Mouse (Mus musculus) ES-E14 (cell line): Measurements from ENCODE around the gene Dlx3. TPM values are rescaled to one million over a fixed set of nuclear protein-coding genes. Genes with fewer than 3 reads are reported as not detected.

Experiments used
- DNase-seq: peaks from one replicate; pipeline ENCODE4 v3.0.0-alpha.2; 2013; ENCODE audit warnings: low read depth, low spot score
- H3K27ac ChIP-seq: 2 replicates; pipeline ENCODE4 v1.5.1; 2012; ENCODE audit warnings: low read depth, mild to moderate bottlenecking, low read length, moderate library complexity, mixed read lengths; ENCODE audit not compliant: poor library complexity, insufficient read depth, severe bottlenecking
- H3K36me3 ChIP-seq: 2 replicates; pipeline ENCODE4 v1.6.1; 2012; ENCODE audit warnings: mild to moderate bottlenecking, low read length, moderate library complexity, mixed read lengths; ENCODE audit not compliant: control insufficient read depth, poor library complexity, insufficient read depth, severe bottlenecking
- H3K4me1 ChIP-seq, 2 experiments: fragments of 150-350 bp in 1 of 2; sonication (generic) in 1 of 2; 2 replicates each; pipeline ENCODE4 v1.6.1; 2012; ENCODE audit warnings: low read length in 2 of 2, mild to moderate bottlenecking in 1 of 2, mixed read lengths in 1 of 2; ENCODE audit not compliant: control insufficient read depth in 2 of 2, insufficient read depth in 2 of 2, poor library complexity in 1 of 2
- H3K4me3 ChIP-seq, 2 experiments: fragments of 150-350 bp in 1 of 2; sonication (generic) in 1 of 2; 2 replicates each; pipeline ENCODE4 v1.5.1; 2012; ENCODE audit warnings: low read length in 2 of 2, low read depth in 1 of 2, mild to moderate bottlenecking in 1 of 2, mixed read lengths in 1 of 2; ENCODE audit not compliant: insufficient read depth in 1 of 2, poor library complexity in 1 of 2, severe bottlenecking in 1 of 2
- H3K9ac ChIP-seq: 2 replicates; pipeline ENCODE4 v1.6.1; 2012; ENCODE audit warnings: low read depth, mild to moderate bottlenecking, low read length, mixed read lengths; ENCODE audit not compliant: poor library complexity, insufficient read depth, severe bottlenecking
- H3K9me3 ChIP-seq: fragments of 150-350 bp; sonication (generic); 2 replicates; pipeline ENCODE4 v1.6.1; 2012; ENCODE audit warnings: low read depth, mild to moderate bottlenecking, low read length; ENCODE audit not compliant: control insufficient read depth, insufficient read depth
- CHD2 ChIP-seq: IDR thresholded peaks from 2 replicates; pipeline ENCODE4 v1.6.1; 2014; ENCODE audit warnings: mild to moderate bottlenecking, low read depth, low read length, inconsistent platforms
- HCFC1 ChIP-seq: IDR thresholded peaks from 2 replicates; pipeline ENCODE4 v1.6.1; 2012; ENCODE audit warnings: low read length, inconsistent platforms, borderline replicate concordance; ENCODE audit not compliant: insufficient read depth
- MAFK ChIP-seq: IDR thresholded peaks from 2 replicates; pipeline ENCODE4 v1.6.1; 2014; ENCODE audit warnings: mild to moderate bottlenecking, low read depth, low read length, inconsistent platforms; ENCODE audit not compliant: insufficient read depth
- ZC3H11A ChIP-seq: IDR thresholded peaks from 2 replicates; pipeline ENCODE4 v1.6.1; 2012; ENCODE audit warnings: low read depth, mild to moderate bottlenecking, inconsistent platforms, low read length, borderline replicate concordance
- ZNF384 ChIP-seq: IDR thresholded peaks from 2 replicates; pipeline ENCODE4 v1.6.1; 2012; ENCODE audit warnings: low read depth, low read length, inconsistent platforms
- in situ Hi-C, 2 experiments: fragments of 600-800 bp; cut with MboI; formaldehyde crosslinking; loops; one replicate each; pipeline ENCODE4 v1.15.1; 2025; ENCODE audit warnings: low sequenced_read_pairs in 2 of 2, inconsistent platforms in 1 of 2; ENCODE audit not compliant: unreplicated experiment in 2 of 2
- total RNA-seq: library from RNA; depleted of rRNA; stranded (reverse); fragments of 300-350 nt; gene quantifications from 2 replicates; pipeline ENCODE4 v1.2.3, GENCODE M21; 2012

Dlx3 gene
- total RNA-seq, 1 experiment: 0.54 TPM

DNA sequence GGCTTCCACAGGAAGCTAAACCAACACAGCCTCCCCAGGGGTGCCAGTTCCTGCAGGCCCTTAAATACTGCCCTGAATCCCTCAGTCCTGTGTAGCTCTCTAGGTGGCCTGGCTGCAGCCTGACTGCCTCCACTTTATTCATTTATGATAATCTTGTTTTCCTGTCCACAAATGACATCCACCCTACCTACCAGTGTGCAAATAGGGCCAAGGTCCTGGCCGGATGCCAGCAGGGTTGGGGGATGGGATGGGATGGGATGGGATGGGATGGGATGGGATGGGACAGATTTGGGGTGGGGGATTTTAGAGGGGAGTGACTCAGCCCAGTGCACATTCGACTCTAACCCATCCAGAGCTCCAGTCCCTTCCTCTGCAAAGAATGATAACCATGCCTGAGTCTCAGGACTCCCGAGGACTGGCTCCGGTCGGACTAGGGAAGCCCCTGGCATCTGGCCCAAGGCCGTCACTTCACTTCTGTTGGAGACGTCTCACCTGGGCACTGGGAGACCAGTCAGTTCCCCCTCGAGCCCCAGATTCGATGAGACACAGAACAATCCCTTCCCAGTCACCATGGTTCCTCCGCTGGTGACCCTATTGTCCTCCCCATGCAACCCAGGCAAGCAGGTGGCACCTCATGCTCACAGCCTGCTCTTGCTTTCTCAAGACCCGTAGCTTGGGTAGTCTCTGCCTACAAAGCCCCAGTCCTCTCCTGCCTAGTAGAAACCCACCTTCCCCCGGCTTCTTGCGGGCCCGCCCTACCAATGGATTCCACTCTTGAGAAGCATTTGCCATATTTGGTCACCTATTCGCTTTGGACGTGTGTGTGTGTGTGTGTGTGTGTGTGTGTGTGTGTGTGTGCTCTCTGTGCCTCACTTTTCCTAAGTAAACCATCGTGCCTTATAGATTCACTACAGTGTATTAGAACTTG lies 32.4 kb upstream of the Dlx3 start:
- in situ Hi-C loops: no loop called here
- Histone ChIP-seq H3K36me3 (no peaks in the 10 kb centered on the region), H3K4me3 (no peak overlapping the region), H3K9me3 (no peaks in the 10 kb centered on the region), H3K4me1 (peaks cover 5 to 42% of the 10 kb centered on the region in 2 experiments; a peak in 3 of 4 replicates), H3K27ac (peak overlapping the region; percentile 62; the same call in 1 of the 2 replicates), H3K9ac (no peak overlapping the region)
- no peak for DNase-seq
- no peak for TF ChIP-seq CHD2
- TF ChIP-seq ZC3H11A: no peak
- no peak for TF ChIP-seq HCFC1
- no peak for TF ChIP-seq MAFK
- no peak for TF ChIP-seq ZNF384

DNA sequence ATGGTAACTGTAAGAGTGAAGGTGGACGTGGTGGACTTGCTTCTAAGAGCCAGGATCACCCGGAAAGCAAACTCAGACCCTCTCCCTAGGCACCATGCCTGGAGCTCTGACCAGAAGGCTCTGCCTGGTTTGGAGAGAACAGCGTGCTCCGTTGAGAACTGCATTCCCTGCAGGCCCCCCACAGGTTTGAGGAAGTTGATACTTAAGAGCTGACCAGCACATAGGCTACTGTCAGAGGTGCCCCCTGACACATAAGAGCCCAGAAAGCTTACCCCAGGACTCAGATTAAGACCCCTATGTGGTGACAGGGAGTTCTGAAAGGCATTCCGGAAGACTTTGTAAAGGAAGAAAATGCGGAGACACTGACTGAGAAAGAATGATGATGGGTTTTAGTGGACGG lies 31.6 kb upstream of the Dlx3 start:
- no peaks in the 10 kb centered on the region for H3K9me3 ChIP-seq
- H3K9ac ChIP-seq: no peak overlapping the region
- TF ChIP-seq HCFC1: no peak
- no peak for TF ChIP-seq ZC3H11A
- TF ChIP-seq MAFK: no peak
- no peak for TF ChIP-seq CHD2
- no peak for TF ChIP-seq ZNF384
- no peak for DNase-seq
- in situ Hi-C loops: no loop called here
- H3K4me1 ChIP-seq: peaks cover 5 to 45% of the 10 kb centered on the region in 2 experiments; a peak in 3 of 4 replicates
- H3K27ac ChIP-seq: no peak overlapping the region
- H3K4me3 ChIP-seq: no peak overlapping the region
- H3K36me3 ChIP-seq: no peaks in the 10 kb centered on the region

DNA sequence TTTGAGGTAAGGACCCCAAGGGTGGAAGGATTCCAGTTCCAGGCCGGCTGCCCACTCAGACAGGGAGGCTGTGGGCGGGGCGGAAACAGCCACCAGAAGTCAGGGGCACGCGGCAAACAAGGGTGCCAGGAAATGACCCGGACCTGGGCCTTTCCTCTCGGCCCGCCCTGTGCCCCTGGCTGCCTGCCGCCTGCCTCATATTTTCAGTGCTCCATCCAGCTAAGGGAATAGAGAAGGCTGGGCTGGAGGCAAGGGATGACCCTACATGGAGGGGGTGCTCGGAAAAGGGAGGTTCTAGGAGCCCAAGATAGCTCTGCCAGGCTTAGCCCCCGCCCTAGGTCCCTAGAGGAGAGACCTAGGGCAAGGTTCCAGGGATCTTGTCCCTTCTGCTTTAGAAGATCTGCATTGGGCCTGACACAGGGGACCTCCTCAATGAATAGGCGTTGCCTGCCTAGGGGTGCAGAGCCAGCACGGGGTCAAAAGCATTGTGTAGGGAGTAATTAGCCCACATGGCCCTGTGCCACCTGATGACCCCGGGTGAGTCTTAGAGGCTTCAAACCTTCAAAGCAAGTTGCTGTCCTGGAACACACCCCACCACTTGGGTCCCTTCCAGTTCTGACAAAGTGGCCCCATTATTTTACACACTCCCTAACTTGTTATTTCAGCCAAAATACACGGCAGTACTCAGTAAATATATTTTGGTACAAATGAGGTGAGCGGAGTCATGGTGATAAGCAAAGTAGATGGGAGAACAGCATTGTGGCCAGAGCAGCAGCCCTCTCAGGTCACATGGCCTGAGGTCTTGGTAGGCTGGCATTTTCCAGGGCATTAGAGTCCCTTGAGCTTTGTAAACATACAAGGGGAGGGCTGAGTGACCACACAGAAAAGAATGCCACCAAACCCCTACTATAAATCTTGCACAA lies 30.8 kb upstream of the Dlx3 start:
- no peak for TF ChIP-seq MAFK
- no peak for TF ChIP-seq ZNF384
- no peak for TF ChIP-seq CHD2
- TF ChIP-seq HCFC1: no peak
- TF ChIP-seq ZC3H11A: no peak
- no peaks in the 10 kb centered on the region for H3K36me3 ChIP-seq
- DNase-seq: no peak
- H3K27ac ChIP-seq: no peak overlapping the region
- H3K9ac ChIP-seq: no peak overlapping the region
- in situ Hi-C loops: no loop called here
- no peaks in the 10 kb centered on the region for H3K9me3 ChIP-seq
- peaks cover 5 to 44% of the 10 kb centered on the region in 2 experiments; a peak in 3 of 4 replicates for H3K4me1 ChIP-seq
- H3K4me3 ChIP-seq: peak overlapping the region in 1 of 2 experiments; percentile 10; a peak in 1 of 4 replicates

DNA sequence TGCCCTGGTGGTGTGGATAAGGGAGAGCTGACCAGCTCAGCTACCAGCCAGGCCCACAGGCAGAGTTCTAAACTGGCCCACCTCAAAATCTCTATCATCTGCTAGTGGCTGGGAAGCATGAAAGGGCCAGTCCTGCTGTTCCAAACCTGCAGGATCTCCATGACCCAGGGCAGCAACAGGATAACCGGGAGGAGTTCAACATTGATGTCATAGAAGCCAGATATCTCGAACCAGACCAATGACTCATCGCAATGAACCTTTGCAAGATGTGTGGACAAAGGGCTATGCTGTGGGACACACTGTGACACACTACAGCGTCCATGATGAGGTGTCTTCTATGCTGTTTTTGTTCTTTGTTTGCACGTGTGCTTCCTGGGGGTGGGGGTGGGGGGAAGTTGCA lies 26.8 kb upstream of the Dlx3 start:
- H3K4me1 ChIP-seq: peaks cover 0 to 17% of the 10 kb centered on the region in 2 experiments; a peak in 2 of 4 replicates
- no peak overlapping the region for H3K9ac ChIP-seq
- H3K9me3 ChIP-seq: no peaks in the 10 kb centered on the region
- TF ChIP-seq MAFK (no peak), CHD2 (no peak), HCFC1 (no peak), ZC3H11A (no peak), ZNF384 (no peak)
- no peaks in the 10 kb centered on the region for H3K36me3 ChIP-seq
- H3K4me3 ChIP-seq: no peak overlapping the region
- H3K27ac ChIP-seq: no peak overlapping the region
- in situ Hi-C loops: no loop called here
- no peak for DNase-seq
